Mouse (Mus musculus): ENCODE measurements around the gene Cd247.

DNA sequence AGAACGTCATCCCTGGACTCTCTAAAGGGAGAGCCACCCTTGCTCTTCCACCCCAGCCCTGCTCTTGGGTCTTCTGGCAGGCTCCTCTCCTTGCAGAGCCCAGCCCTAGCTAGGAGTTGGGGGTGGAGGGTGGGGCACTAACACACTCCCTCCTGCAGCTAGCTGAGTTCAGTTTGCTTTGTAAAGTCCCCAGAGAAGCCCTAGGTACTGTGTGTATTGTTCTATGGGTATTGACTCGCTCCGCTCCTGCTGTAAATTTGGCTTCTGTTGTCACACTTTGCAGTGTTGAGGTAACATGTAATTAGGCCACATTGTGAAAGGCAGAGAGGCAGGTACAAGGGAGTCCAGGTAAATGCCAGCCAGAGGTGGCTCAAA, 72.7 kb downstream of the Cd247 start:
- TF ChIP-seq POLR2A (IDR thresholded peaks at IDR 0.05; ENCODE audit: borderline replicate concordance, extremely low read depth, insufficient read depth, insufficient read length, poor library complexity, severe bottlenecking) = no peak
- no peak for TF ChIP-seq CTCF (IDR thresholded peaks at IDR 0.05; ENCODE audit: borderline replicate concordance, extremely low read depth, insufficient read depth, insufficient read length)
